Mouse (Mus musculus) E14TG2a.4 (cell line): ENCODE data around the gene Dscam.

Experiments used
- H3K27me3 ChIP-seq: 2 replicates; pipeline ENCODE4 v1.6.1; 2014; ENCODE audit warnings: low read length, control low read depth; ENCODE audit not compliant: insufficient read depth
- H3K36me3 ChIP-seq: 2 replicates; pipeline ENCODE4 v1.6.1; 2014; ENCODE audit warnings: low read length, control low read depth; ENCODE audit not compliant: insufficient read depth
- H3K4me1 ChIP-seq: replicated peaks from 2 replicates; pipeline ENCODE4 v1.6.1; 2014; ENCODE audit warnings: low read depth, low read length, control low read depth
- H3K4me3 ChIP-seq: replicated peaks from 2 replicates; pipeline ENCODE4 v1.5.1; 2014; ENCODE audit warnings: mild to moderate bottlenecking, low read length
- H3K9me3 ChIP-seq: 2 replicates; pipeline ENCODE4 v1.6.1; 2014; ENCODE audit warnings: low read length, control low read depth
- CTCF ChIP-seq: conservative IDR thresholded peaks from 2 replicates; pipeline ENCODE4 v1.5.1; 2014; ENCODE audit warnings: low read length
- NANOG ChIP-seq: IDR thresholded peaks from 2 replicates; pipeline ENCODE4 v1.6.1; 2014; ENCODE audit warnings: borderline replicate concordance, low read length, mixed read lengths
- POU5F1 ChIP-seq: IDR thresholded peaks from 2 replicates; pipeline ENCODE4 v1.6.1; 2014; ENCODE audit warnings: low read length, borderline replicate concordance

The Dscam gene

GRCm38 (mm10) chr16:96730881-96731280 is 439.7 kb downstream of the Dscam start:
- TF ChIP-seq NANOG (no peak), CTCF (no peak), POU5F1 (no peak)
- H3K9me3 ChIP-seq = no peaks in the 10 kb centered on the region
- no peaks in the 10 kb centered on the region for H3K27me3 ChIP-seq
- H3K4me3 ChIP-seq = no peak overlapping the region
- H3K4me1 ChIP-seq = no peaks in the 10 kb centered on the region
- no peaks in the 10 kb centered on the region for H3K36me3 ChIP-seq

DNA sequence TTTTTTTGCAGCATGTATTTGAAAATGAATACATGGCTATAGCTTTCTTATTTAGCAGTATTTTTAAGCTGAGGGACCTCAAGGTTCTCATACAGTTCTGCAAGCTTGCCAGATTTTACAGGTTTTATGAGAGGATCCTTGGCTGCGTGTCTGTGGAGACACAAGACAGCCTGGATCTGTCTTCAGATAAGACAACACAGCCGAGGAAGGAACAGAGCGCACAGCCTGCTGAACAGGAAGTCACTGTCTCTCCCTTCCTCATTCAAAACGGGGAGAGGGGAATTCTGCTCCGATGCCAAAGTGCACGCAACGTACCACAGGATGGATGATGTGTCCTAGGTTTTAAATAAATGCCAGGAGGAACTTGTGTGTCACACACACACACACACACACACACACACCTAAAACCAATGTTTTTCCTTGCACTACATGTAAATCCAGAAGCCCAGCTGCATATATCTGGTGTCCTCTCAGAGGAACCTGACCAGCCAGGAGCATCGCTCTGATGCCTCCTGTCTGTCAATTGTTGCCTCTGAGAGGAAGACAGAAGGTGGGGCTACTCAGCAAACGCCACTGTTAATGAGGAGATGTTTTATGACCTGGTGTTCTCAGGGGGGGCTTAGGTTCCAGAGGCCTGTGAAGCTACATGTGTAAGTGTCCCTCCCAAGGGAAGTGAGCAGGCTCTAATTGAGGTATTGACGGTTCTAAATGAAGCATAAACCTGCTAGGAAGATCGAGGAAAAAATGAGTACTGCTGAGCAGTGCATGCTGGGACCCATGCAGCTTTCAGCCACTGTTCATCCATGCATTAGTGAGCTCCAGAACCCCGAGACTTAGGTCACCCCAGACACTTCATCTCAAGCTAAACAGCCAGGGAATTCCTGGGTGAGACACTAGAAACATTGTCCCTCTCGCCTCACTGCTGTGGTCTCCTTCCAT is 442.4 kb downstream of the Dscam start:
- H3K4me1 ChIP-seq = no peaks in the 10 kb centered on the region
- H3K9me3 ChIP-seq = no peaks in the 10 kb centered on the region
- H3K27me3 ChIP-seq = no peaks in the 10 kb centered on the region
- TF ChIP-seq CTCF = no peak
- no peak for TF ChIP-seq NANOG
- no peak for TF ChIP-seq POU5F1
- H3K4me3 ChIP-seq = no peak overlapping the region
- H3K36me3 ChIP-seq = no peaks in the 10 kb centered on the region

DNA sequence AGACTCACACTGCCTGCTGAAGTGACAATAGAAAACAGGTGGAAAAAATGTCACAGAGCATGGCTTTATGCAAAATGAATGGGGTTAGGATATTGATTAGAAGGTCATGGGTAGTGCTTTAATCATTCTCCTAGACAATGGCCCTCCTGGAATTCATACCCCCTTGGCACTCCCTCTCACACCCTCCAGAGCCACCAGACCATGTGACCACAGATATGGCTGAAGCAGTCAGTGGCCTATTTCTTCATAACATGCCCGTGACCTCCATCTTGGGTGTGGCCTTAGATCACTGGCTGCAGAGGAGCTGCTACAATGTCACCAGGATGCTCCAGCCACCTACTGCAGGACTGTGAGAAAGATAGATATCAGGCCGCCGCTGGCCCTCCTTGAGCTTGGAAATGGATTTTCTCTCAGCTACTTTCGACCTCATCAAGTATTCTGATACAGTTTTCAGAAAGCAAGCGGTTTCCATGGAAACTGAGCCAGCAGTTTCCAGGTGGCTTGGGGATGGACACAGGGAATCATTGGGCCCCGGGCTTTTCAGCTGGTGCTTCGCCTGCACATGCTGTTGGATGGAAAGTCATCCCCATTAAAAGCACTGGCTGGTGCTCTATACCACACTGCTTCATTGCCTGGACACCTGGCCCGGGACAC is 445.4 kb downstream of the Dscam start:
- TF ChIP-seq POU5F1 = no peak
- TF ChIP-seq NANOG = no peak
- TF ChIP-seq CTCF = no peak
- no peak overlapping the region for H3K4me3 ChIP-seq
- H3K9me3 ChIP-seq = no peaks in the 10 kb centered on the region
- H3K36me3 ChIP-seq = no peaks in the 10 kb centered on the region
- H3K4me1 ChIP-seq = no peaks in the 10 kb centered on the region
- H3K27me3 ChIP-seq = no peaks in the 10 kb centered on the region

- no peak for TF ChIP-seq POU5F1
- TF ChIP-seq CTCF = no peak
- no peak for TF ChIP-seq NANOG
- H3K4me3 ChIP-seq = no peak overlapping the region
- H3K4me1 ChIP-seq = no peaks in the 10 kb centered on the region
- no peaks in the 10 kb centered on the region for H3K27me3 ChIP-seq
- H3K36me3 ChIP-seq = no peaks in the 10 kb centered on the region
- no peaks in the 10 kb centered on the region for H3K9me3 ChIP-seq
Observed at GRCm38 (mm10) chr16:96724591-96724990, 446.0 kb downstream of the Dscam start.

- Histone ChIP-seq H3K4me1 (no peaks in the 10 kb centered on the region), H3K27me3 (no peaks in the 10 kb centered on the region), H3K9me3 (no peaks in the 10 kb centered on the region), H3K36me3 (no peaks in the 10 kb centered on the region), H3K4me3 (no peak overlapping the region)
- TF ChIP-seq CTCF (no peak), POU5F1 (no peak), NANOG (no peak)
Observed at GRCm38 (mm10) chr16:96724123-96724522, 446.4 kb downstream of the Dscam start.

- H3K27me3 ChIP-seq = no peaks in the 10 kb centered on the region
- no peak for TF ChIP-seq NANOG
- no peak for TF ChIP-seq POU5F1
- no peak for TF ChIP-seq CTCF
Observed at GRCm38 (mm10) chr16:96723066-96723669, 447.4 kb downstream of the Dscam start.

DNA sequence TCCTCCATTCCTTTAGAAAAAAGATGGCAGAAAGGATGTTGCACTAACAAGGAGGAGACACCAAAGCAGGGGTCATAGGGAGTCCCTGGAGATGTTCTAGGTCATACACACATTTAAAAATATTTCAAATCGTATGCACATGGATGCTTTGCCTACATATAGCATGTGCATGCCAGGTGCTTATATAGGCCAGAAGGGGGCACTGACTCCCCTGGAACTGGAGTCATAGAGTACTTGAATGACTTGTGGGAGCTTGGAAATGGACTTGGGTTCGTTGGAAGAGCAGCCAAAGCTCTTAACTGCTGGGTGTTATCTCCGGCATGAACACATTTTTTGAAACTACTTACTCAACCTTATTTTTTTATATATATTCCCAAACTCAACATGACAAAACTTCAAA is 448.4 kb downstream of the Dscam start:
- TF ChIP-seq POU5F1 (no peak), CTCF (peak; percentile 26; the same call in 1 of the 2 replicates)
- no peaks in the 10 kb centered on the region for H3K36me3 ChIP-seq
- no peaks in the 10 kb centered on the region for H3K9me3 ChIP-seq
- H3K27me3 ChIP-seq = no peaks in the 10 kb centered on the region
- no peaks in the 10 kb centered on the region for H3K4me1 ChIP-seq
- H3K4me3 ChIP-seq = no peak overlapping the region

More at GRCm38 (mm10) chr16:96723066-96723669, 447.4 kb downstream of the Dscam start:
- no peaks in the 10 kb centered on the region for H3K4me1 ChIP-seq
- H3K9me3 ChIP-seq = no peaks in the 10 kb centered on the region
- H3K4me3 ChIP-seq = no peak overlapping the region
- no peaks in the 10 kb centered on the region for H3K36me3 ChIP-seq

DNA sequence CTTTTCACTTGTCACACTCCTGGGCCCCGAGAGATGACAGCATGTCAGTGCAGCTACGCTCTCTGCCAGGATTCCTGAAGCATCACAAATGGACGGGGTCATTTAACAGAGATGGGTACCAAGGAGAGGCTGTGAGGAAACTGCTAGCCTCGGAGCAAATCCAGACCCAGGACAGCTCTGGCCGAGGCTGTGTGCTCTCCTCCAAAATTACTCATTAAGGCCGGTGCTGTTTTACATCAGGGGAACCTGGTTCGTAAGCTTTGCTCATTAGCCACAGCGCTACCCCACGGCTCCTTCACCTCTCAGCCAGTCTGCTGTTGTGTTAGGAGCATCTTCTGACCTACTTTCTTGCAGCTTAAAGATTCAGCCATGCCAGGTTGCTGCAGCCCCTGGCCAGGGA is 449.3 kb downstream of the Dscam start:
- H3K27me3 ChIP-seq = no peaks in the 10 kb centered on the region
- TF ChIP-seq POU5F1 = no peak
- TF ChIP-seq CTCF = no peak
- no peak for TF ChIP-seq NANOG
- no peaks in the 10 kb centered on the region for H3K9me3 ChIP-seq
- H3K4me1 ChIP-seq = no peaks in the 10 kb centered on the region
- H3K4me3 ChIP-seq = no peak overlapping the region
- no peaks in the 10 kb centered on the region for H3K36me3 ChIP-seq
